Mouse (Mus musculus) cerebellum, adult 11 months (tissue): Measurements from ENCODE around the gene Gtf2h3.
A peak's percentile ranks its signal among the peaks of the same experiment; 100 is the strongest.
"Not testable (repeated sequence)": the region's sequence is repeated elsewhere in the genome, so short reads cannot be mapped to it uniquely, and the experiment has no call there.

Source experiments
- DNase-seq: peaks from one replicate; pipeline ENCODE4 v3.0.0; 2022

Gtf2h3 gene

GRCm38 (mm10) chr5:124575467-124575866 lies 3.5 kb upstream of the Gtf2h3 start:
- DNase-seq, result no peak

DNA sequence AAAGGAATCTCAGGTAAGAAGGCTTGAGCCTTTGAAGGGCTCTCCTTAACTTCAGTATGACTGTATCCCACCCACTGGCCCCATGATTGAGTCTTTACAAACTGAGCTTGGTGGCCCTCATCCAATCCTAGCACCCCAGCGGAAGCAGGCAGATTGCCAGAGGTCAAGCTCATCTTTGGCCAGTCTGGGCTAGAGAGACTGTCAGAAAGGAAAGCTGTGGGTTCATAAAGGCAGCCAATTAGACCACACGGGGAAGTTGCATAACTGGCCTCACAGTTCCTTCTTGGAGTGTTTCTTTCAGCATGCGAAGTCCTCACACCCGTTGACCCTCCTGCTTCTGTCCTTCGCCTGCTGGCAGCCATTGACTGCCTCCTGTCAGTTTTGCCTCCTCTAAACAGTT lies 3.6 kb downstream of the Gtf2h3 start:
- DNase-seq, result no peak

GRCm38 (mm10) chr5:124592768-124593167 lies 13.8 kb downstream of the Gtf2h3 start:
- DNase-seq, result no peak

DNA sequence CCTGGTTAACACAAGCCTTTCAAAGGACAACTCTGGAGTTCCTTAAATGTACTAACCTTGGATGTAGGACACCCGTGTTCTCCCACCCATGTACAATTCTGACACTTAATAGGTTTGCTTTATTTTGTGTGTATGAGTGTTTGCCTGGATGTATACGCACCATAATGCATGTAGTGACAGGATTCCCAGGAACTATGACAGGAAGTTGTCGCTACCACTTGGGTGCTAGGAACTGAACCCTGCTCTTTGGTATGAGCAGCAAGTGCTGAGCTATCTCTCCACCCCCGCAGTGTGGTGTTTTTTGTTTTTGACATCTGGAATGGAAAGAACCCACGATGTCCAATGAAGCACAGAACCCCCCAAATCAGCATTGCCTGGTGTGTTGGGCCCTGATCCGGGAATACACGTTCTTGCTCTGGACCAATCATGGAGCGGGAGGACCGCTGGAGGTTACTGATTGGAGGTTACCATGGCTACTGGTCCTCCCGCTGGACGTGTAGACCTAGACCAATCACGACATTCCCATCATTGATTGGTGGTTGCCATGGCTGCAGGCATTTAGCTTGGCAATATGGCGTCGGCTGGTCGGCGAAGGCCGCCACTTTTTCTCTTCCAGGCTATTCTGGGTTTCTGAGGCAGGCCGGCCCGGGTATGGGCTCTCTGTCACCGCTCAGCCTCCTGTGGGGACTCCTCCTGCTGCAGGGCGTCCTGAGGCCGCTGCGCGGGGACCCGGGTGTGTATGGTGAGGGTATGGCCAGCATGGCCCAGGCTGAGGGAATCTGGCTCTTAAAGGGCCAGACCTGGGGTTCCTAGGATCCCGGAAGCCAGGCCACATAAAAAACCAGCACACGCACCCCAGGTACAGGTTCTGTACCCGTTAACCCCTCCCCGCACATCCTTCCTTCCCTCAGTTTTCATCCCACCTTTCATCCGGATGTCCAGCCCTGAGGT lies 19.6 kb downstream of the Gtf2h3 start:
- DNase-seq, result peak; percentile 88

DNA sequence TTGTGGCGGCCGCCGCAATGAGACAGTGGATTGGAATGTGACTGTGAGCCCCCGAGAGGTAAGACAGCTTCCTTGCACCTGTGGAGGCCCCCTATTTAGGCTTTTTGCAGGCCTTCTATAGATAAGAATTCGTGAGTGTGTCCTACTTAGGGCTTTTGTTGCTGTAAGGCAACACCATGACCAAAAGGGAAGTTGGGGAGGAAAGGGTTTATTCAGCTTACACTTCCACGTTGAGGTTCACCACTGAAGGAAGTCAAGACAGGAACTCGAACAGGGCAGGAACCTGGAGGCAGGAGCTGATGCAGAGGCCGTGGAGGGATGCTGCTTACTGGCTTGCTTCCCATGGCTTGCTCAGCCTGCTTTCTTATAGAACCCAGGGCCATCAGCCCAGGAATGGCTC lies 20.8 kb downstream of the Gtf2h3 start:
- DNase-seq, result not testable (repeated sequence)

DNA sequence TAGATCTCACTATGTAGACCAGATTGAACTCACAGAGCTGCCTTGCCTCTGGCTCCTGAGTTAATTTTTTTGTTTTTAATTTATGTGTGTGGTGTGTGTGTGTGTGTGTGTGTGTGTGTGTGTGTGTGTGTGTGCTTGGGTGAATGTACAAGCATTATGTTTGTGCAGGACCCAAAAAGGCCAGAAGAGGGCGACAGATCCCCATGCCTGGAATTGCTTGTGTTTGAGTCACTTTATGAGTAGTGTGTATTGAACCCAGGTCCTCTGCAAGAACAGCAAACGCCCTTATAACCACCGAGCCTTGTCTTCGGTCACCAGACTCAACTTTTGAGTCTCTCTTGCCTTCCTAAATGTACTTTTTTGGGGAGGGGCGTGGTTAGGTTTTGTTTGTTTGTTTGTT lies 23.4 kb downstream of the Gtf2h3 start:
- no peak for DNase-seq

GRCm38 (mm10) chr5:124604296-124604695 lies 25.4 kb downstream of the Gtf2h3 start:
- no peak for DNase-seq

DNA sequence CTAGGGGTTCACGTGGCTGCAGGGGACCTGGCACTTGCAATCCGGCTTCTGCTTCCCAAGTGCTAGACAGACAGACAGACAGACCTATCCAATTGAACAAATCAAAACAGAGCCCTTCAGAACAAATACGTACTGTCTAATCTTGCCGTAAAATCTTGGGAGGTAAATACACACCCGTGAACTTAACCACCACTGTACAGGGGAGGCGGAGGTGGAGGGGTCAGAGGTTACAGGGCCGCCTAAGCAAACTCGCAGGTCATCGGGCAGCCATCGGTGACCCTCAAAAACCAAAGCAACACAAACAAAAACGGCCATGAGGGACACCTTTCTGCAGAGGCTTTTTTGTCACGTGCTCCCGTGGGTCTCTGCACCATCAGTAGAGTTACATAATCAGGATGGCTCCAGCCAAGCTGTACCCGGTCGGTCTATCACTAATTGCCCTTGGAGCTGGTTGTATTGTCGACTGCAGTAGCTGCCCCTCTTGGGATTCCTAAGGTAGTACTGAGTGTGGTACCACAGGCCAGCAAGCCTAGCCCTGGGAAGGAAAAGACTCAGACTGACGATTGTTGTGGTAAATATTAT lies 26.2 kb downstream of the Gtf2h3 start:
- DNase-seq, result no peak

- DNase-seq, result no peak
These were observed 32.0 kb downstream of the Gtf2h3 start for GRCm38 (mm10) chr5:124610965-124611364.

DNA sequence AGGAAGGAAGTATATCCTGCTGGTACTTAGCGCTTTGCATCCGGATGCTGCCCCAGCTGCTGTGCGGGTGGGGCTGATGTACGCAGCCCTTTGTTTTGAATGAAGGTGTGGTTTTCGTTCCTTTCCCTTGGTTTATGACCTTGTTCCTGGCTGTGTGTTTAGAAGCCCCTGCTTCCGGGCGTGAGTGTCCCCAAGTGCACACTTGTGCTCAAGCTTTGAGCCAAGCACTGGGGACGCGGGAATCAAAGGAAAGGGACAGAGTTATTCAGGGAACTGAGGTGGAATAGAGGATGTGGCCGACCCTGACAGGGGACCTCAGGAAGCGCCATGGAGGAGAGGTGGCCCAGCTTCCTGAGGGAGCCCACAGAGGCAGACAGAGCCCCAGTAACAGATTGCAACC lies 35.8 kb downstream of the Gtf2h3 start:
- DNase-seq, result no peak

DNA sequence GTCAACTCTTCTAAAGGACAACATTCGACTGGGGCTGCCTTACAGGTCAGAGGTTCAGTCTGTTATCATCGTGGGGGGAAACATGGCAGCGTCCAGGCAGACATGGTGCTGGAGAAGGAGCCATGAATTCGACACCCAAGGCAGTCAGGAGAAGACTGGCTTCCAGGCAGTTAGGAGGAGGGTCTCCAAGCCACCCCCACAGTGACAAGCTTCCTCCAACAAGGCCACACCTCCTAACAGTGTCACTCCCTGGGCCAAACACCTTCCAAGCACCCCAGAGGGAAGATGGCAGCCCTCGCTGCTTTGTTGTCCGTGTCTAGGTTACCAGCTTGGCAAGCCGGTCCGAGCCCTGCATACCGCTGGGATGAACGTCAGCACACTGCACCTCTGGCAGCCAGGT lies 39.8 kb downstream of the Gtf2h3 start:
- DNase-seq, result no peak

GRCm38 (mm10) chr5:124621362-124621761 lies 42.4 kb downstream of the Gtf2h3 start:
- no peak for DNase-seq

- DNase-seq, result no peak
These were observed 44.0 kb downstream of the Gtf2h3 start for GRCm38 (mm10) chr5:124622890-124623289.

DNA sequence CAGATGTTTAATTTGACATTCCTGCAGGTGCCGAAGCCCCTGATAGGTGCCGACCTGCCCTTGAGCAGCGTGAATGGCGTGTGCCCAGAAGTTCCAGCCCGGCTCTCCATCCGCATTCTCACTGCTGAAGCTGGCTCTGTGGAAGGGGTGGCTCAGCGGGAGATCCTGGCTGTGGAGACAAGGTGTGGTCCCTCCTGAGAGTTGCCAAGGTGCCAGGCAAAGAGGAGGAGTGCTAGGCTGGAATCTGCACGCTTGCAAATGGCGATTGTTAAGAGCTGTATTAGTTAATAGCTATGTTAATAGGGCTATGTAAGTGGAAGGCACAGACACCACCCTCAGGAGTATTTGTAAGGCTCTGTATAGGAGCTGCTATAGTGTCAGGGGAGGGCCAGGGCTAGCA lies 45.4 kb downstream of the Gtf2h3 start:
- DNase-seq, result no peak

GRCm38 (mm10) chr5:124628448-124629363 lies 49.8 kb downstream of the Gtf2h3 start, which contains the start of gene Atp6v0a2:
Gene Atp6v0a2, plus strand, starts transcription at chr5:124628576.
- peak; percentile 90 for DNase-seq

DNA sequence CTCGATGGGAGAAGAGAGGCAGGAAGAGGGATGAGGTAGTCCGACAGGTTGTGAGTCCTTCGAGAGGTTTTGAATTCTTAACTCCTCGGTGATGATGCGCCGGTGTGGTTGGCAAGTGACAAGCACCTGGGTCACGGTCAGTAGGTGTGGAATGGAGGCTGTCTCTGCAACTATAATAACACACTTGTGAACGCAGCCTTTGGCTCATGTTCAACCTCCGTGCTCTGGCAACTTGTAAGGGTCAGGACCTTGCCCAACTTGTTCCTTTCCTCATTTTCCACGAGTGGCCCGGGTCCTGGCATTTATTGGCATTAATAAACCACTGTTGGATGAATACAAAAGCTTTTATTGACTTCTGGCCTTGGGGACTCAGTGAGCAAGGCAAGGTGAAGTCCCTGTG lies 50.7 kb downstream of the Gtf2h3 start:
- no peak for DNase-seq

DNA sequence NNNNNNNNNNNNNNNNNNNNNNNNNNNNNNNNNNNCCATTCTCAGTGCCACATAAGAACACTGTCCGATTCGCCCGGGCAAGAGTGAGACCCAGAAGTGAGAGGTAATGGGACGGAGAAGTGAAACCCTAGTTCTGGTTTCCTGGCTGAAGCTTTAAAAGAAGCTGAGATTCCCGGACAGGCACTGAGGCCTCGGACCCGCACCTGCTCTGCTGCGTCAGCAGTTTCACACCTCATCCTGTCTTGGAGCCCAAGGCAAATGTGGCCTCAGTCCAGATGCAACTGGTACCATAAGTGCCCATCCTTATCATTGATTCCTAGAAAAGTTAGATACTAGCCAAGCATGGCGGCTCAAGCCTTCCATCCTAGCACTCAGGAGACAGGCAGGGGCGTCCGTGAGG lies 52.7 kb downstream of the Gtf2h3 start:
- no peak for DNase-seq

DNA sequence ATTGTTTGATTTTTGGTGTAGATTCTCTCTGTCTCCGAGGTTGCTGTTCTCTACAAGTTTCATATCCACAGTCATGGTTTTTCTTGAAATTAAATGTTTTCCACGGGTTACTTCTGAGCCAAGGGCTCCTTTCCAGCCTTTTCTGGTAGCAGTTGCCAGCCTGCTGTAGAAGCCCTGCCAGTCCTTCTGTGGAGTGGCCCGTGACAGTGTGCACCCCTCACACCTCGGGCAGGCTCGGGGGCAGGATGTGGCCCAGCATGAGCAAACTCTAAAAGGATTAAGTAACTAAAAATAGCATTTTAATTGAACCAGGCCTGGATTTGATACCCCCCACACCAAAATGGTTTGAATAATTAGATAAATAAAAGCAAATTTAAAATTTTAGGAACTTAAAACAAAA lies 53.5 kb downstream of the Gtf2h3 start:
- no peak for DNase-seq

- DNase-seq, result no peak
These were observed 54.5 kb downstream of the Gtf2h3 start for GRCm38 (mm10) chr5:124633425-124633824.

DNA sequence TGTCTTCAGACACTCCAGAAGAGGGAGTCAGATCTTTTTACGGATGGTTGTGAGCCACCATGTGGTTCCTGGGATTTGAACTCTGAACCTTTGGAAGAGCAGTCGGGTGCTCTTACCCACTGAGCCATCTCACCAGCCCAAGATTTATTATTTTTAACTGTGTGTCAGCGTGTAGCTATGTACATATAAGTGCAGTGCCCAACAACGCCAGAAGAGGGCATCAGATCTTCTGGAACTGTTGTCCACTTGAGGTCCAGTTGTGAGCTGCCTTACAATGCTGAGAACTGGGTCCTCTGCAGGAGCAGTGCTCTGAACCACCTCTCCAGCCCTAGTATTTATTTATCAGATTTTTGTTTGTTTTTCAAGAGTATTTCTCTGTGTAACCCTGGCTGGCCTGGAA lies 56.1 kb downstream of the Gtf2h3 start:
- not testable (repeated sequence) for DNase-seq

DNA sequence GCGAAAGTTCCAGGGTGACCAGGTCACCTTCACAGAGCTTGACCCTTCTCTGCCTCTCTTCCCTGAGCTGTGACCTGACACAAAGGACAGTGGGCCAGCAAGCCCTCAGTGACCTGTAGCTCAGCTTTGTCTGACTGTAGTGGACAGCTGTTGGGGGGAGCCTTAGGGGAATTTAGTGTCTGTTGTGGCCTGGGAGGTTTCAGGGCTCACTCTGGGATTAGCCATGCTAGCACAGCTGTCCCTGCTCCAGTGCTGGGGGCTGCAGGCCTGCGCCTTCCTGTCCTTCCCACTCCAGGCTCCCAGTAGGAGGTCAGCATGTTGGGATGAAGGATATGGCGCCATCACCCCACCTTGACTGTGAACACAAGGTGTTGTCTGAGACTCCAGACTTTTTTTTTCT lies 57.2 kb downstream of the Gtf2h3 start:
- DNase-seq, result no peak

- DNase-seq, result no peak
These were observed 57.8 kb downstream of the Gtf2h3 start for GRCm38 (mm10) chr5:124636694-124637093.

GRCm38 (mm10) chr5:124637300-124637699 lies 58.4 kb downstream of the Gtf2h3 start:
- DNase-seq, result no peak
